Mouse (Mus musculus) hindbrain, embryonic 12.5 days (tissue): ENCODE measurements around the gene Ms4a4a. TPM values are rescaled to one million over a fixed set of nuclear protein-coding genes. Genes with fewer than 3 reads are reported as not detected.

ENCODE experiments used
- ATAC-seq: fragments of 200-750 bp; cut with Nextera tagmentation; 2 replicates; pipeline ENCODE4 v1.8.0; 2017; ENCODE audit warnings: moderate TSS enrichment; ENCODE audit not compliant: low FRiP score
- H3K27ac ChIP-seq: fragments of 300-500 bp; sonication (generic); 2 replicates; pipeline ENCODE4 v1.5.1; 2016; ENCODE audit warnings: mild to moderate bottlenecking
- H3K27me3 ChIP-seq: fragments of 300-500 bp; sonication (generic); 2 replicates; pipeline ENCODE4 v1.6.1; 2016; ENCODE audit warnings: mild to moderate bottlenecking
- H3K36me3 ChIP-seq: fragments of 300-500 bp; sonication (generic); 2 replicates; pipeline ENCODE4 v1.6.1; 2016; ENCODE audit warnings: mild to moderate bottlenecking
- H3K4me1 ChIP-seq: fragments of 300-500 bp; sonication (generic); 2 replicates; pipeline ENCODE4 v1.6.1; 2016
- H3K4me2 ChIP-seq: fragments of 300-500 bp; sonication (generic); replicated peaks from 2 replicates; pipeline ENCODE4 v1.6.1; 2016; ENCODE audit warnings: mild to moderate bottlenecking
- H3K4me3 ChIP-seq: fragments of 300-500 bp; sonication (generic); 2 replicates; pipeline ENCODE4 v1.5.1; 2016; ENCODE audit warnings: mild to moderate bottlenecking
- H3K9ac ChIP-seq: fragments of 300-500 bp; sonication (generic); 2 replicates; pipeline ENCODE4 v1.6.1; 2016; ENCODE audit warnings: mild to moderate bottlenecking, moderate library complexity
- H3K9me3 ChIP-seq: fragments of 300-500 bp; sonication (generic); replicated peaks from 2 replicates; pipeline ENCODE4 v1.6.1; 2016; ENCODE audit warnings: mild to moderate bottlenecking
- WGBS: fragments of 180-500 bp; shearing (Covaris S2); methylation state at CpG from one replicate; pipeline ENCODE4 v1.1.7; 2016; 5-methylcytosine and 5-hydroxymethylcytosine counted together
- polyA plus RNA-seq: library from polyadenylated mRNA; unstranded; fragments of >200 nt; fragmentation: Nextera tagmentation; extraction: Ambion mirVana; gene quantifications from 2 replicates; pipeline ENCODE4 v1.2.1, GENCODE M21; 2016

The Ms4a4a gene
- 3.5 and 4.0 TPM in 2 replicates for polyA plus RNA-seq

DNA sequence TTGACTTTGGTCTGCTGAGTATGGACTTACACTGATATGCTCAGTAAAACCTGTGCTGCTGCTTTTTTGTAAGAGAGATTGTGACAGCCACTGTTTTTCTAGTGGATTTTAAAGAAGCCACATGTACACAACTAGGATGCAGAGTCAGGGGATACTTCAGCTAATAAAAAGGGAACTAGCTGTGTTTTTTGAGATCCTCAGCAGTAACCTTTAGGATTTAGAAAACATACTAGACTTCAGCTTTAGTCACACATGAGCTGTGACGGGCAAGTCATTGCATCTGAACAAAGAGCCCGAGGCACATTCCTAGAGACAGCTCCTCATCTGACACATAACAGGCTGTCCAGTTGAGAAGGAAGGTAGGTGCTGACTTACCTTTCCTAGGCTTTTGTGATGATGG, at the start of gene Ms4a4a:
TSS of gene Ms4a4a (plus strand) at position 251 of the 400 bp plus-strand sequence.
- H3K4me3 ChIP-seq: no peak within 1 kb of the TSS
- H3K9me3 ChIP-seq: no peaks in the 10 kb centered on the region
- no peaks in the 10 kb centered on the region for H3K4me1 ChIP-seq
- no peak within 1 kb of the TSS for H3K9ac ChIP-seq
- WGBS: 79% methylated on average over 2 of the region's 2 CpGs
- H3K36me3 ChIP-seq: no peaks in the 10 kb centered on the region
- H3K27me3 ChIP-seq: no peaks in the 10 kb centered on the region
- H3K4me2 ChIP-seq: no peak within 1 kb of the TSS
- no peak within 1 kb of the TSS for H3K27ac ChIP-seq
- ATAC-seq: no peak

DNA sequence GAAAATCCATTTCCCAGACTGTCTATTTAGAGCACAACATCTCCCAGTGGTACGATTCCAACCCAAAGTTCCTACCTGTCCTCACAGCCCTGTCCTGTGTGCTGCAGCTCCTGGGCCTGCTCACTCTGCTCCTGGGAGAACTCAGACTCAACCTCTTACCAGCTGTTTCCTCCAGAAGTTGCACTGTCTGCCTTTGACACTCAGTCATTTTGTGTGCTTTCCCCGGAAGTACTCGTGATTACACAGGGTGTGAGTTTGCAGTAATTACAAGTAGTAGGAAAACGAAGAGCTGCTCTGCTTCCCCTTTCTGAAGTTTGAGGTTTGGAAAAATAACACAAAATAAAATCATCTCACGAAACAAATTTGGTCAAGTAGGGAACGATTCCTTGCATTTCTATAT, 39.4 kb upstream of the Ms4a4a start, which contains the start of gene Ms4a7:
TSS of gene Ms4a7 (minus strand) at position 215 of the 400 bp plus-strand sequence.
- no peak for ATAC-seq
- Histone ChIP-seq H3K4me2 (no peak within 1 kb of the TSS), H3K9ac (no peak within 1 kb of the TSS), H3K4me1 (no peaks in the 10 kb centered on the region), H3K27me3 (no peaks in the 10 kb centered on the region), H3K9me3 (no peaks in the 10 kb centered on the region), H3K36me3 (no peaks in the 10 kb centered on the region), H3K4me3 (no peak within 1 kb of the TSS), H3K27ac (no peak within 1 kb of the TSS)
- 88% methylated on average over 6 of the region's 6 CpGs for WGBS

DNA sequence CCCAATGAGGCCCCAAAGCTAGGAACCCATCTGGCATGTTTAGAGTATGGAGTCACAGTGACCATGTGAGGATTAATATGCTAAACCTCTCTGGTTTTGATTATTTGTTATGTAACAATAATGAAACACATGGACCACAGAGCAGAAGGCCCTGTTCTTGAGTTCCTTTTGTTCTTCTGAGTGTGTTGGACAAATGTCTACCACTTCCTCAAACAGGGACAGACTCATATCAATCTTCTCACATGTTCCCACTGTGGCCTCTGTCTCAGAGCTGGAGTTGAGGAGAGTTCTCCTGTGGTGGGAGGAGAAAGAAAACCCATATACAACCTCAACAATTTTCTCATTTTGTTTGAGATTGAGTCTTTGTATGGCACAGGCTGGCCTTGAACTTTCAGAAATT, 32.2 kb upstream of the Ms4a4a start:
- Histone ChIP-seq H3K27ac (no peak overlapping the region), H3K36me3 (no peaks in the 10 kb centered on the region), H3K9ac (no peak overlapping the region), H3K4me2 (no peak overlapping the region), H3K27me3 (no peaks in the 10 kb centered on the region), H3K9me3 (no peaks in the 10 kb centered on the region), H3K4me1 (no peaks in the 10 kb centered on the region), H3K4me3 (no peak overlapping the region)
- ATAC-seq: no peak

DNA sequence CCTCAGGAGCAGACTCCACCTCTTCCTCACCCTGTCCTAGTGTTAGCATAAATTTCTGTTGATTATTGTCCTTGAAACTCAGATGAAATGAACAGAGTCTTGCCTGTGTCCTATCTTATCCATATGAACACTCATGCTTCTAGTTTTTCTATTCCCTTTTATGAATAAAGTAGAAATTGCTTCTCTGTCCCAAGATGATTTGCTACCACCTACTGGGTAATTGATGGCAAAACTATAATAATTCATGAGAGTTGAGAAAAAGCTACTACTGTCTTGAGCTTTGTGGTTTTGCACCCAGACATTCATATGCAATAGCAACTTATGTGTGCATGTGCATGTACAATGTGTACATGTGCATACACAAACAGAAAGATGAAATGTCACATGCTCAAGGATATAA, 31.3 kb upstream of the Ms4a4a start:
- Histone ChIP-seq H3K9ac (no peak overlapping the region), H3K36me3 (no peaks in the 10 kb centered on the region), H3K9me3 (no peaks in the 10 kb centered on the region), H3K4me2 (no peak overlapping the region), H3K4me3 (no peak overlapping the region), H3K4me1 (no peaks in the 10 kb centered on the region), H3K27ac (no peak overlapping the region), H3K27me3 (no peaks in the 10 kb centered on the region)
- no peak for ATAC-seq

DNA sequence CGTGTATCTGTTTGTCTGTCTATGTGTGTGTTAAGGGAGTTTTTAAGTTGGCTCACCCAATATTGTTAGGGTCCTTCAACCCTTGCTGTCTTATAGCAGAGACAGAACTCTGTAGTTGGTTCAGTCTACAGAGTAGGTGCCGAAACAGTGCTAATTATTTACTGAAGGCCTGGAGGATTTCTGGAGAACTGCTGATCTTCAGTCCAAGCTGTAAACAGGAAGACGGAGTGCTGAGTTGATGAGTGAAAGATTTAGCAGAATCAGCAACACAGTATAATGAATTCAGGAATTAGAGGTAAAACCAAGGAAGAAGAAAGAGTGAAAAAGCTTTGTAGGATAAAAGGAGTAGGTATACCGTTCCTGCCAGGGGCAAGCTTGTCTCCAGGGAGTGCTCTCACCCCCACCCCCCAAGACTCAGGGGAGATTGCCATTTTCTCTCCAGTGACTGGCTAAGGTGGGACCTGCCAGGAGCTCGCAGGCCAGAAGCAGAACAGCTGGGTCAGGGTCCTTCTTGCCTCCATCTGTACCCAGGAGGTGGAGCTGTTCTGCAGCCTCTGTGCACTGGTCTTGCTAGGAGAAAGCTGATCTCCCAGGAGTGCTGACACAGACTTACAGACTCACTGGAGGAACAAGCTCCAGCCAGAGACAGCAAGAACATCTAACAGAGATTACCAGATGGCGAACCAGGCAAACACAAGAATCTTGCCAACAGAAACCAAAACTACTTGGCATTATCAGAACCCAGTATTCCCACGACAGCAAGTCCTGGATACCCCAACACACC, 25.4 kb upstream of the Ms4a4a start:
- H3K27ac ChIP-seq: no peak overlapping the region
- ATAC-seq: no peak
- no peaks in the 10 kb centered on the region for H3K4me1 ChIP-seq
- H3K4me2 ChIP-seq: no peak overlapping the region
- H3K36me3 ChIP-seq: no peaks in the 10 kb centered on the region
- no peaks in the 10 kb centered on the region for H3K9me3 ChIP-seq
- H3K9ac ChIP-seq: no peak overlapping the region
- 60% methylated on average over 7 of the region's 7 CpGs for WGBS
- H3K4me3 ChIP-seq: no peak overlapping the region
- H3K27me3 ChIP-seq: no peaks in the 10 kb centered on the region

DNA sequence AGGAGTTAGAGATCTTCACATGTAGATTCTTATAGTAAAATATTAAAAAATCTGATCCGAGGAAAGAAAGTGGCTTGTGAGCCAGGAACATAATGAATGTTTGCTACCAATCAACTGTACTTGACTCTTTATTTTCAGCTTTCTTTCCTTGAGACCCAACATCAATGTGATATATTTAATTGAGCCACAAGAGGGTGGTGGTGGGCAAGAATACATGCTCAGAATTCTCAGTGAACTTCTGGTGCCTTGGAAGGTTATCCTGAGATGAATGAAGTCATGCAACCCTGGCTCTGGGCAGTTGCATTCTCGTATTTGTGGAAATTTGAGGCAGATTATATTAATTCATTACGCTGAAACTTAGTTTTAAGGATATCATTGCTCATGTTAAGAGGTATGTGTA, 23.4 kb upstream of the Ms4a4a start:
- Histone ChIP-seq H3K9ac (no peak overlapping the region), H3K36me3 (no peaks in the 10 kb centered on the region), H3K4me1 (no peaks in the 10 kb centered on the region), H3K4me3 (no peak overlapping the region), H3K9me3 (no peaks in the 10 kb centered on the region), H3K4me2 (no peak overlapping the region), H3K27ac (no peak overlapping the region), H3K27me3 (no peaks in the 10 kb centered on the region)
- no peak for ATAC-seq
- 50% methylated on average over 3 of the region's 3 CpGs for WGBS

DNA sequence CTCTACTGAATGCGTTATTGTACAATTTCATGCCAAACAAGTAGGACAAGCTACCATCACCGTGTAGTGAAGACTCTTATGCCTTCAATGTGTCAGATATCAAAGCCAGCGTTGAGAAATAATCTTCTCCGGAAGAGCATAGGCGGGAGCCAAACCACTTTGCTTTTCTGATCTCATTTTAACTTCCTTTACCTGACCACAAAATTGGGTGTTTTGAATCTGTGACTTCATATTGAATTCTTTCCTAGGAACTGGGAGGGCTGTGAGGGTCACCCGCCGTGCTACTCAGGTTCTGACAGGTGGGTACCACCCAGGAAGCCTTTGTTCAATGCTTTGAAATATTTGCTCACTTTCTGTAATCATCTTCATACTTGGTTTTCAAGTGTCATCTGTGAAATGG, 19.6 kb upstream of the Ms4a4a start:
- Histone ChIP-seq H3K9ac (no peak overlapping the region), H3K9me3 (no peaks in the 10 kb centered on the region), H3K4me1 (no peaks in the 10 kb centered on the region), H3K27ac (no peak overlapping the region), H3K4me3 (no peak overlapping the region), H3K4me2 (no peak overlapping the region), H3K27me3 (no peaks in the 10 kb centered on the region), H3K36me3 (no peaks in the 10 kb centered on the region)
- WGBS: 86% methylated on average over 7 of the region's 7 CpGs
- no peak for ATAC-seq

DNA sequence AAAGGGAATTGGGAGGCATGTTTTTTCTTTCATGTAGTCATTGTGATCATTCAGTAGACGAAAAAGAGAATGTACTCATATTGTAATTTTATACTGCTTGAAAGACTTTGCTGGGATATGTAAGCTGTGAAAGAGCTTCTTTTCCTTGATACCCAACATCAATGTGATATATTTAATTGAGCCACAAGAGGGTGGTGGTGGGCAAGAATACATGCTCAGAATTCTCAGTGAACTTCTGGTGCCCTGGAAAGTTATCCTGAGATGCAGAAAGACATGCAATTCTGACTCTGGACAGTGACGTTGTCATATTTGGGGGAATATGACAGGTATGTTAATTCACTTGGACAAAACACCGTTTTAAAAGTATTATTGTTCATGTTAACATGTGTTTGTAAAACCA, 15.2 kb upstream of the Ms4a4a start:
- Histone ChIP-seq H3K4me1 (no peaks in the 10 kb centered on the region), H3K4me2 (no peak overlapping the region), H3K27ac (no peak overlapping the region), H3K27me3 (no peaks in the 10 kb centered on the region), H3K36me3 (no peaks in the 10 kb centered on the region), H3K9ac (no peak overlapping the region), H3K9me3 (no peaks in the 10 kb centered on the region), H3K4me3 (no peak overlapping the region)
- no peak for ATAC-seq
- WGBS: 57% methylated on average over 3 of the region's 3 CpGs

DNA sequence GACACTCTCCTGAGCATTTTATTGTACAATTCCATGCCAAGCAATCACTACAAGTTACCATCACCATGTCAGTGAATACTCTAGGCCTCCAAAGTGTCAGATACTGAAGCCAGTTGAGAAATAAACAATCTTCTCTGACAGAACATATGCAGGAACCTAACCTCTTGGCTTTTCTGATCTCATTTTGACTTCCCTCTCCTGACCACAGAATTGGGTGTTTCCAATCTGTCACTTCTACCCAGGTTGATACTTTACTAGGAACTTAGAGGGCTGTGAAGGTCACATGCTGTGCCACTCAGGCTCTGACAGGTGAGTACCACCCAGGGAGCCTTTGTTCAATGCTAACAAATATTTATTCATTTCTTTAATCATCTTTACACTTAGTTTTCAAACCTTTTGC, 13.3 kb upstream of the Ms4a4a start:
- no peak for ATAC-seq
- H3K36me3 ChIP-seq: no peaks in the 10 kb centered on the region
- no peak overlapping the region for H3K4me2 ChIP-seq

DNA sequence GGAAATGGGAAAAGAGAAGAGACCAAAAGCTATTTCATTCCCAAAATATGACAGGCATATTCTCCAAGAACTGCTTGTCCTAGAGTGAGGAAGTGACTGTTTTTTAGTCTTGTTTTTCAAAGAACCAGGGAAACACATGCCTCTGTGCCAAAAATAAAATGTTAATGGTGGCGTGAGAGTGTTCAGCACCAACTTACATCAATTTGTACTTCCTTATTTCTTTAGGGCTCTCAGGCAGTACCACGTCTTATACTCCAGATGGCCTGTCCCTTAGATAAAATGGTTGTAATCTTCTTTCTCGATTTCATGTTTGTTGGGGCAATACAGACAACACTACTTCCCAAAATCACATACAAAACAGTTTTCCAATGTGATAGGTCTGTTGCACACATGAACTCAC, 7.0 kb upstream of the Ms4a4a start:
- 88% methylated on average over 3 of the region's 3 CpGs for WGBS
- no peaks in the 10 kb centered on the region for H3K27me3 ChIP-seq
- H3K9me3 ChIP-seq: no peaks in the 10 kb centered on the region
- no peaks in the 10 kb centered on the region for H3K4me1 ChIP-seq
- no peak overlapping the region for H3K4me3 ChIP-seq
- no peak overlapping the region for H3K27ac ChIP-seq
- ATAC-seq: no peak
- H3K36me3 ChIP-seq: no peaks in the 10 kb centered on the region
- no peak overlapping the region for H3K4me2 ChIP-seq
- no peak overlapping the region for H3K9ac ChIP-seq

More for the DNA sequence above, 13.3 kb upstream of the Ms4a4a start:
- H3K9me3 ChIP-seq: no peaks in the 10 kb centered on the region
- H3K4me1 ChIP-seq: no peaks in the 10 kb centered on the region
- H3K27ac ChIP-seq: no peak overlapping the region
- H3K4me3 ChIP-seq: no peak overlapping the region
- no peak overlapping the region for H3K9ac ChIP-seq
- H3K27me3 ChIP-seq: no peaks in the 10 kb centered on the region

DNA sequence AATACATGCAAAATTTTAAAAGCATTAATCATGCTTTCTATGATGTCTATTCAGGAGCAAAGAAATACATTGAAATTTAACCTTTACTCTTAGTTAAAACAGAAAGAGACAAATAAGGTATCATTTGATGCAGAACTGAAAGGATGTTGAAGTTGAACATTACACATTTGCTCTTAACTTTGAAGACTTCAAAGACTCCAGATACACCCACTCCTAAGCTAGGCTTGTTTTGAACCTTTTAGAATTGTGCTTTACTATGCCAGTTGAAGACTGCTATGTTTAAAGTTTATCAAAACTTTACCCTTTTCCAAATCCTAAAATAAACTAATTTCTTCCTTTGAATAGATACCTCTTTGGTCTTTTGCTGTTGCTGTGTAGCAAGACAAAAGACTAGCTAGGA, 4.1 kb upstream of the Ms4a4a start:
- H3K27ac ChIP-seq: no peak overlapping the region
- no peak overlapping the region for H3K4me2 ChIP-seq
- no peaks in the 10 kb centered on the region for H3K27me3 ChIP-seq
- H3K9ac ChIP-seq: no peak overlapping the region
- H3K9me3 ChIP-seq: no peaks in the 10 kb centered on the region
- H3K4me3 ChIP-seq: no peak overlapping the region
- ATAC-seq: no peak
- H3K4me1 ChIP-seq: no peaks in the 10 kb centered on the region
- H3K36me3 ChIP-seq: no peaks in the 10 kb centered on the region

DNA sequence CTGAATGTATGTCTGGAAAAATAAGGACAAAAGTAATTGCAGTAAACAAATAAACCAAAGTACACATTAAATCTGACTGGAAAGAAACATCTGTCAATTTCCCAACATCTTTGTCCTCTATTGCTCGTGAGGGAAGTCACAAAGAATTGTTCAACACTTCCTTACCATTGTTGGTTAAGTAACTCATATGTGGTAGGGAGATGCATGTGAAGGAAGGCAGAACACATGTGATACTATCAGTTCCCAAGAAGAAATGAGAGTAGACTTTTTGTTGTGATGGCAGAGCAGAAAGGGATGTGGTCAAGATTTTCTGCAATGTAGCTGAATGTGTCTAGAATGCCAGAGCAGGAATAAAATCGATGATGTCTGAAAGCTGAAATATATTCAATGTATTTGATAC, 1.1 kb downstream of the Ms4a4a start:
- ATAC-seq: no peak
- 83% methylated on average over 2 of the region's 2 CpGs for WGBS
- no peaks in the 10 kb centered on the region for H3K27me3 ChIP-seq

DNA sequence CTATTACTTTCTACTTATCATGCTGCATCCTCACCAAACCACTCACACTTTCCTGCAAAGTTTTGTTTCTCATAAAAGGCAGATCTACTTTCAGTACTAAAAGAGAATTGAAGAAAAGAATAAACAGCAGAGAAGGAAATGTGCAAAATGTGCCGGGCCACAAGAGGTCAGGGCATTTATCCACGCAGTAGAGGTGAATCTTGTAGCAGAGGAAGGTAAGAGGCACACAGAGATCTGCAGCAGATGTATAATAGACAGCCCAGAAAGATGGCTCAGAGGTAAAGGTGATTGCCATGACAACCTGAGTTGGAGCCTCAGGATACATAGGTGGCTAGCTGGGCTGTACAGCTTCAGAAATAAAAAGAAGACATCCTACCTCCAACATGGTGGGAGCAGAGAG, 11.8 kb downstream of the Ms4a4a start:
- H3K27me3 ChIP-seq: no peaks in the 10 kb centered on the region
- H3K4me3 ChIP-seq: no peak overlapping the region
- no peak for ATAC-seq
- H3K9ac ChIP-seq: no peak overlapping the region
- H3K27ac ChIP-seq: no peak overlapping the region
- no peaks in the 10 kb centered on the region for H3K36me3 ChIP-seq
- no peak overlapping the region for H3K4me2 ChIP-seq
- H3K4me1 ChIP-seq: no peaks in the 10 kb centered on the region
- no peaks in the 10 kb centered on the region for H3K9me3 ChIP-seq
- WGBS: 74% methylated on average over 2 of the region's 2 CpGs

More for the DNA sequence above, 1.1 kb downstream of the Ms4a4a start:
- H3K36me3 ChIP-seq: no peaks in the 10 kb centered on the region
- H3K9me3 ChIP-seq: no peaks in the 10 kb centered on the region
- H3K4me3 ChIP-seq: no peak overlapping the region
- no peak overlapping the region for H3K9ac ChIP-seq
- H3K27ac ChIP-seq: no peak overlapping the region
- H3K4me2 ChIP-seq: no peak overlapping the region
- H3K4me1 ChIP-seq: no peaks in the 10 kb centered on the region
